Mouse (Mus musculus): ENCODE results near the gene Nfkbie. TPM values are rescaled to one million over a fixed set of nuclear protein-coding genes. Genes with fewer than 3 reads are reported as not detected.

The Nfkbie gene
- polyA plus RNA-seq, 1 experiment from 2014 or later = 1.6 TPM

- DNase-seq (ENCODE audit: low spot score) (no peak), ATAC-seq (ENCODE audit: low FRiP score, low TSS enrichment) (no peak)
- Histone ChIP-seq H3K9ac (ENCODE audit: low read length) (no peak overlapping the region), H3K27me3 (ENCODE audit: control insufficient read depth, insufficient read depth, low read length) (no peaks in the 10 kb centered on the region), H3K4me2 (replicated peaks; ENCODE audit: low read depth) (no peak overlapping the region), H3K4me1 (replicated peaks; ENCODE audit: control insufficient read depth, insufficient read depth) (no peaks in the 10 kb centered on the region), H3K36me3 (ENCODE audit: control insufficient read depth, insufficient read depth, low read length) (no peaks in the 10 kb centered on the region), H3K9me3 (ENCODE audit: control insufficient read depth, low read length) (no peaks in the 10 kb centered on the region), H3K4me3 (ENCODE audit: low read depth, low read length) (no peak overlapping the region), H3K27ac (replicated peaks) (no peak overlapping the region)
- 82% methylated on average over 11 of the region's 11 CpGs for WGBS
- no peak for TF ChIP-seq EP300 (optimal IDR thresholded peaks at IDR 0.05)
- no peak for TF ChIP-seq CTCF (IDR thresholded peaks at IDR 0.05; ENCODE audit: low read depth)
These were observed 35.4 kb upstream of the Nfkbie start for GRCm38 (mm10) chr17:45520136-45520535.

GRCm38 (mm10) chr17:45523263-45523662, 32.2 kb upstream of the Nfkbie start, which contains the start of gene Tcte1:
Gene Tcte1 (plus strand): TSS chr17:45523434.
- Histone ChIP-seq H3K4me1 (replicated peaks; ENCODE audit: control insufficient read depth, insufficient read depth) (no peaks in the 10 kb centered on the region), H3K9ac (ENCODE audit: low read length) (no peak within 1 kb of the TSS), H3K9me3 (ENCODE audit: control insufficient read depth, low read length) (no peaks in the 10 kb centered on the region), H3K27ac (replicated peaks) (no peak within 1 kb of the TSS), H3K36me3 (ENCODE audit: control insufficient read depth, insufficient read depth, low read length) (no peaks in the 10 kb centered on the region), H3K4me2 (replicated peaks; ENCODE audit: low read depth) (peak within 1 kb of the TSS; percentile 44), H3K27me3 (ENCODE audit: control insufficient read depth, insufficient read depth, low read length) (no peaks in the 10 kb centered on the region), H3K4me3 (ENCODE audit: low read depth, low read length) (peak within 1 kb of the TSS; percentile 18; the same call in 1 of the 2 replicates)
- 2% methylated on average over 21 of the region's 21 CpGs for WGBS
- ATAC-seq (ENCODE audit: low FRiP score, low TSS enrichment) (no peak), DNase-seq (ENCODE audit: low spot score) (peak; percentile 37)
- TF ChIP-seq CTCF (IDR thresholded peaks at IDR 0.05; ENCODE audit: low read depth) (no peak), EP300 (optimal IDR thresholded peaks at IDR 0.05) (no peak)

GRCm38 (mm10) chr17:45524961-45525360, 30.5 kb upstream of the Nfkbie start:
- TF ChIP-seq EP300 (optimal IDR thresholded peaks at IDR 0.05) (no peak), CTCF (IDR thresholded peaks at IDR 0.05; ENCODE audit: low read depth) (no peak)
- H3K36me3 ChIP-seq (ENCODE audit: control insufficient read depth, insufficient read depth, low read length) = no peaks in the 10 kb centered on the region
- no peak overlapping the region for H3K9ac ChIP-seq (ENCODE audit: low read length)
- H3K4me2 ChIP-seq (replicated peaks; ENCODE audit: low read depth) = no peak overlapping the region
- no peak overlapping the region for H3K27ac ChIP-seq (replicated peaks)
- no peaks in the 10 kb centered on the region for H3K9me3 ChIP-seq (ENCODE audit: control insufficient read depth, low read length)
- H3K27me3 ChIP-seq (ENCODE audit: control insufficient read depth, insufficient read depth, low read length) = no peaks in the 10 kb centered on the region
- no peaks in the 10 kb centered on the region for H3K4me1 ChIP-seq (replicated peaks; ENCODE audit: control insufficient read depth, insufficient read depth)
- H3K4me3 ChIP-seq (ENCODE audit: low read depth, low read length) = no peak overlapping the region
- ATAC-seq (ENCODE audit: low FRiP score, low TSS enrichment) = no peak
- 64% methylated on average over 4 of the region's 4 CpGs for WGBS
- DNase-seq (ENCODE audit: low spot score) = no peak

- Histone ChIP-seq H3K4me1 (replicated peaks; ENCODE audit: control insufficient read depth, insufficient read depth) (no peaks in the 10 kb centered on the region), H3K27me3 (ENCODE audit: control insufficient read depth, insufficient read depth, low read length) (no peaks in the 10 kb centered on the region), H3K4me2 (replicated peaks; ENCODE audit: low read depth) (no peak overlapping the region), H3K9ac (ENCODE audit: low read length) (no peak overlapping the region), H3K9me3 (ENCODE audit: control insufficient read depth, low read length) (no peaks in the 10 kb centered on the region), H3K4me3 (ENCODE audit: low read depth, low read length) (no peak overlapping the region), H3K36me3 (ENCODE audit: control insufficient read depth, insufficient read depth, low read length) (no peaks in the 10 kb centered on the region), H3K27ac (replicated peaks) (no peak overlapping the region)
- DNase-seq (ENCODE audit: low spot score) = no peak
- WGBS = 22% methylated on average over 5 of the region's 5 CpGs
- no peak for ATAC-seq (ENCODE audit: low FRiP score, low TSS enrichment)
- TF ChIP-seq CTCF (IDR thresholded peaks at IDR 0.05; ENCODE audit: low read depth) (no peak), EP300 (optimal IDR thresholded peaks at IDR 0.05) (no peak)
These were observed 28.9 kb upstream of the Nfkbie start for GRCm38 (mm10) chr17:45526571-45526970.

- ATAC-seq (ENCODE audit: low FRiP score, low TSS enrichment) = no peak
- no peak overlapping the region for H3K4me3 ChIP-seq (ENCODE audit: low read depth, low read length)
- no peaks in the 10 kb centered on the region for H3K9me3 ChIP-seq (ENCODE audit: control insufficient read depth, low read length)
- H3K9ac ChIP-seq (ENCODE audit: low read length) = no peak overlapping the region
- H3K27me3 ChIP-seq (ENCODE audit: control insufficient read depth, insufficient read depth, low read length) = no peaks in the 10 kb centered on the region
- no peaks in the 10 kb centered on the region for H3K36me3 ChIP-seq (ENCODE audit: control insufficient read depth, insufficient read depth, low read length)
- no peak for DNase-seq (ENCODE audit: low spot score)
- H3K4me1 ChIP-seq (replicated peaks; ENCODE audit: control insufficient read depth, insufficient read depth) = no peaks in the 10 kb centered on the region
- 43% methylated on average over 13 of the region's 13 CpGs for WGBS
- H3K27ac ChIP-seq (replicated peaks) = no peak overlapping the region
- H3K4me2 ChIP-seq (replicated peaks; ENCODE audit: low read depth) = no peak overlapping the region
- TF ChIP-seq CTCF (IDR thresholded peaks at IDR 0.05; ENCODE audit: low read depth) (peak; percentile 29), EP300 (optimal IDR thresholded peaks at IDR 0.05) (no peak)
These were observed 25.1 kb upstream of the Nfkbie start for GRCm38 (mm10) chr17:45530346-45530782.

GRCm38 (mm10) chr17:45532896-45533295, 22.6 kb upstream of the Nfkbie start:
- H3K4me2 ChIP-seq (replicated peaks; ENCODE audit: low read depth) = no peak overlapping the region
- no peak overlapping the region for H3K9ac ChIP-seq (ENCODE audit: low read length)
- 53% methylated on average over 15 of the region's 15 CpGs for WGBS
- no peaks in the 10 kb centered on the region for H3K9me3 ChIP-seq (ENCODE audit: control insufficient read depth, low read length)
- TF ChIP-seq EP300 (optimal IDR thresholded peaks at IDR 0.05) (no peak), CTCF (IDR thresholded peaks at IDR 0.05; ENCODE audit: low read depth) (no peak)
- H3K4me1 ChIP-seq (replicated peaks; ENCODE audit: control insufficient read depth, insufficient read depth) = no peaks in the 10 kb centered on the region
- peaks cover 2% of the 10 kb centered on the region; the same call in 1 of the 2 replicates for H3K27me3 ChIP-seq (ENCODE audit: control insufficient read depth, insufficient read depth, low read length)
- no peaks in the 10 kb centered on the region for H3K36me3 ChIP-seq (ENCODE audit: control insufficient read depth, insufficient read depth, low read length)
- no peak overlapping the region for H3K4me3 ChIP-seq (ENCODE audit: low read depth, low read length)
- DNase-seq (ENCODE audit: low spot score) (no peak), ATAC-seq (ENCODE audit: low FRiP score, low TSS enrichment) (no peak)
- no peak overlapping the region for H3K27ac ChIP-seq (replicated peaks)
